Mouse (Mus musculus): ENCODE measurements at regions not wholly inside any gene's neighbourhood (a gene's known extent, or its start where the extent isn't known, plus 50 kb on each side); places are given as distances from the start of the nearest gene placed in this dataset.

DNA sequence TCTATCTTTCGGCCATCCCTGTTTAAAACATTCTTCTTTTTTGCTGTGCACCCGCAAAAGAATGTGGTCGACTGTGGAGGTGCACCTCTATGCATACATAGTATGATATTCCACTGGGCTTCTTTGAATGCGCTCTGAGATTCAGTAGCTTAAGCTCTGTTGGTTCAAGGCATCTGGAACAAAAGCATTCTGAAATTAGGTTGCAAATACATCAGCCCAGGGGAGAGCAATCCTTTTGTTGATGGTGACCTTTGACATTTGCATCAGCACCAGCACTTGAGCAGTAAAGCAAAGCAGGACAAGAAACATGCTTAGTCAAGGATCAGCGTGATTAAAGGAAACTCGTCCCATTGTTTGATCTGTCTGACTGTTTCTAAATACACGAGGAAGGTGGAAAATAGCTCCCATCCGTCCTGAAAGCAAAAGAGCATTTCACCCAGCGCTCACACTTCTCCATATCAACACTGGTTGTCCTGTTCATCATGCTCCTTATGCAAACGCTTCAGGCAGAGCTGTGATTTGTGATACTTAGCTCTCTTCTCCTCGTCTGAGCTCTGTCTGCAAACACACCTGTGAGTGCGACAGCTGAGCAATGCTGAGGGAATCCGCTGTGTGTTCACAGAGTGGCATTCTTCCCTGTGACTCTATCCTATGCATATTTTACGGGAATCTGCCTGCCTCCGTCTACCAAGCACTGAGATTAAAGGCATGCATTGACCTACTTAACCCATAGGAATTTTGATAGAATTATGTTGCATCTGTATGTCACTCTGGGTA, 67.4 kb upstream of the Dkk2 start:
- DNase-seq (ENCODE audit: low read depth, low spot score): no peak

DNA sequence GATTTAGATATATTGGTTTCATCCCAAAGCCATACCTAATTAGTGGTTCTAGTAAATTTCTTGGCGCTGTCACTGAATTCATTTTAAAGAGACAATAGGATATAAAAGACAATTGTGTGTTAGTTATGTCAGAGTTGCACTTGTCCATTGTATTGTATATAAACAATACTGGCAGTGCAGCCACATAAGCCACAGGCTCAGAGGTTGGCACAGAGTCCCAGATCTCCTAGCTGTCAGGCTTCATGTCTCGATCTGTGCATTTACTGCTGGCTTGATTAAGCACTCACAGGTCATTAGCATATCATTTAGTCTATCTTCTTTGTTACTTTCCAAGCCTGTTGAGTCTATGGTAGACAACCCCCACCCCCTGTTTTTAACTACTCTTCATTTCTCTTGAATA, 66.6 kb upstream of the Dkk2 start:
- DNase-seq (ENCODE audit: low read depth, low spot score): no peak

DNA sequence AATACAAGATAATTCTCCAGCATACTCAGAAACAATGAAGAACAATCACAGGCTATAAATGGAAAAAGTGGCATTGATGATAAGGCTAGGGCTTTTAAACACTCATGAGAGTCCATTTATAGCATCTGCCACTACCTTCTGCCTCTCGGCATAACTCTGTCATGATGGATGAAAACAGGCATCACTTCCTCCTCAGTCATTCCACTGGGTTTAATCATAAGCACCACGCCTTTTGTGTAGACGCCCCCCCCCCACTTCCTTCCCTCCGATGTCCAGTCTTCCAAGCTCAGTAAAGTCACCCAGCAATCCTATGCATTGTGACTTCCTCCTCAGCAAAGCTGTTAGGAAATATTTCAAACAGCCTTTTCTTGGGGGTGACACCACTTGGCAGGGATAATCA, 63.1 kb upstream of the Dkk2 start:
- DNase-seq (ENCODE audit: low read depth, low spot score): no peak

DNA sequence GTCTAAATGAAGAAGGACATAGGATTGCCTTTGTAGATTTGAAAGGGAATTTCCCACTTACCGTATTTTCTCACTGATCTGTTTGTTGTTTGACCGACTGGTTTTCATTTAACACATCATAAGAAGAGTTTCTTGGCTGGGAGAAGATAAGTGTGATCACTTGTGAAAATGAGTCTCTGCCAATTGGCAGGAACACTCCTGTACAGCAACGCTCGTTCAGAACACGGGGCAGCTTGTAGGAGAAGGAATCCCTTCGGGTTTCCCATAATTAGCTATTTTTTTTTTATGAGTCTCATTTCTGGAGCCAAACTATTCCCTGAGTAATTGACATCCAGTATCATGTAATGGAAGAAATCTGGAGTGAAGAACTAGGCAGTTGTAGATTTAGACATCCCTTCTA, 61.8 kb upstream of the Dkk2 start:
- DNase-seq (ENCODE audit: low read depth, low spot score): no peak

DNA sequence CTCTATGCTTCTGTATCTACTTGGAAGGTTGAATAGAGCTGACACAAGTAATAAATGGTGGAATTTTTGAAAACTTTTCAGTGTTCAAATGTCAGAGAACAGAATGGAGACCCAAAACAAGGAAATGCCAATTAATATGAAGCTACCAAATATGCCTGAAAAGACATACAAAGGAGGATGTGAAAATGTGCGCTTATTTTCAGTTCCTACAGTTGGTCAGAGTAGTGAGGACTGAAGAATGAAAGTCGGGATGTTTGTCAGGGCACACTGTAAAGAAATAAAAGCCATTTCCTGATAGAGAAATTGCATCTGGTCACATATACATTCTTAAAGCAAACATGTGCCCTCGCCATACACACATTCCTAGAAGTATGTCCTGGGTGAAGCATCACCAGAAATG, 56.0 kb upstream of the Dkk2 start:
- DNase-seq (ENCODE audit: low read depth, low spot score): no peak

DNA sequence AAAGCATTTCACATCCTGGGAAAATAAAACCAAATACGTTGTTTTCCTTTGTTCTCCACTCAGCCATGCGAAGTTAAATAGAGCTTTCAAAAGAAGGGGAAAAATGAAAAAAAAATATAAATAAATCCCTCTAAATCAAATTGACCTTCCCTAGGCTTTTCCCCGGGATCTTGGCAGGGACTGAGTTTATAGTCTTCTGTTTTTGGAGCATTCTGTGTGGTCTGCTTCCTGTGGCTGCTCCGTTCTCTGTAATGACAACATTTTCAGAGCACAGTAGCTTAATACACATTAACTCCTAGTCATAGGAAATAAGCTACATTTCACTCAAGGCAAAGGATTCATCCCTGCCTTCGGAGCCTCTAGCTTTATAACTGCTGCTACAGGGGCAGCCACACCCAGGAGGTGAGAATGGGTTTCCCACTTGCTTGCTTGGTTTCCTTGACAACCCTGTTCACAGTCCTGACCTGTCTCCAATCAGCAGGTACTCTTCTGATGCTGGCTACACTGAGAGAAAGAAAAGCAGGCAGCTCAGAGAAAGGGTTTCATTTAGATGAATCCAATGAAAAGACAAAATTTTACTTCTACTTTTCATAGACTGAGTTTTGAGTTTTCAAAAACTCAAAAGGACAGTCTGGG, 51.9 kb upstream of the Dkk2 start:
- no peak for DNase-seq (ENCODE audit: low read depth, low spot score)

DNA sequence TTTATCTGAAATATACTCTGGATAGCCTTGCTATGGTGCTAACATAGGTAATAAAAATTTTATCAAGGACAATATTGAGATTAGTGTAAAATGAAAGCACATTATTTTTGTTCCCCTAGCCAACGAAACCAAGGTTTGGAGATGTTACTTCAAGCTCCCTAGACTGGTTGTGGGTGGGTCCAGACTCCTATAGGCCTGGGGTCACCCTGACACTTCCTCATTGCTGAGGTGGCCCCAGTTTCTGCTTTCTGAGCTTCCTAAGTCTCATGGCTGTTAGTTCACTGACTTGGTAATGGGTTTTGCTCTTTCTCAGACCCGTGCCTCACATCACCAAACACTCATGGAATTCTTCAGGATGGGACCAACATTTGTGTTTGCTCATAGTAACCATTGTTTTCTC, 49.9 kb upstream of the Dkk2 start:
- no peak for DNase-seq (ENCODE audit: low read depth, low spot score)
